12 mouse cellular contexts compared by ENCODE assay signal in the genomic region with DNA sequence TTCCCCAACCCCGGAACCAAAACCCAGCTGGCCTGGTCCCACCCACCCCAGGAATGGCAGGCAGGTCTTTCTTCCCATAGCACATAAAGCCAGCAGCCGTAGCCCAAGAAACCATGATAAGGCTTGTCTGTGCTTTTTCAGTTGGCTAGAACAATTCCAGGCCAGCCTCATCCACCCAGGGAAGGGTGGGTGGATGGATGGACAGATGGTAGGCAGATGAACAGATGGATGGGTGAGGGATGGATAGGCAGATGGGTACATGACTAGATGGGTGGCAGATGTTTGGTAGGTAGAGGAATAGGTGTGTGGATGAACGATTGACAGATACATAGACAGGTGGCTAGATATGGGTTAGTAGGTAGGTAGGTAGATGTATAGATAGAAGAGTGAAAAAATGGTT.
"Had no signal": no experiment of that assay in that cellular context is flagged by ENCODE, and none has a peak within 500 bp of the region (broad histone marks: within the 10 kb centered on the region; RNA-seq: fewer than 3 reads in every experiment).

No protein-coding gene starts in this region.

- DNase-seq: kidney, adult 18-20 months; kidney, adult 9 months; kidney, postnatal 14 days; kidney, postnatal 4 days; liver, embryonic 13.5 days; lung, adult 2 months; lung, postnatal 14 days; lung, postnatal 4 days; midbrain, embryonic 14.5 days; thymus, adult 2 months; thymus, postnatal 14 days; thymus, postnatal 4 days had no signal
